Mouse (Mus musculus) ovary, postnatal 36 days (tissue): ENCODE data around the gene AL607142.1.

ENCODE experiments used
- DNase-seq: peaks from one replicate; pipeline ENCODE4 v3.0.0; 2022; ENCODE audit warnings: low spot score, mixed read lengths

AL607142.1 gene

DNA sequence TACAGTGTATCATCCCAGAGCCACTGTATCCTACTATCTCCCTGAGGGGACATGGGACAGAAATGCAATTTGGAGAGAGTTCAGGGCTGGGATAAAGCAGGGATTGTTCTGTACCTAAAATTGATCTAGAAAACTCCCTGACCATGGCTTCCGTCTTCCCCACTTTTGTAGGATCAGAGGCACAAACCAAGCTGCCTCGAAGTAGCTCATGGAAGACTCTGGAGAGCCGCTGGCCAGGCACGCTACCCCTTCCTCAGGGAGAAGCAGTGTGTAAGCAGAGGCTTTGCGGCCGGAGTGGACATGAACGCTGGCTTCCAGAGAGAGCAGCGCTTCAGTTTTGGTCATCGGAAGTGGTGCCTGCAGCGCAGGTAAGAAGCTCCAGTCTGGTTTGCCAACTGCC lies at the start of gene AL607142.1:
TSS of gene AL607142.1 (plus strand) at position 301 of the 400 bp plus-strand sequence.
- no peak for DNase-seq

GRCm38 (mm10) chr4:120018426-120018825 lies 46.4 kb upstream of the AL607142.1 start:
- no peak for DNase-seq

GRCm38 (mm10) chr4:120022392-120022791 lies 42.4 kb upstream of the AL607142.1 start:
- DNase-seq: no peak

GRCm38 (mm10) chr4:120023221-120023840 lies 41.5 kb upstream of the AL607142.1 start:
- DNase-seq: no peak

DNA sequence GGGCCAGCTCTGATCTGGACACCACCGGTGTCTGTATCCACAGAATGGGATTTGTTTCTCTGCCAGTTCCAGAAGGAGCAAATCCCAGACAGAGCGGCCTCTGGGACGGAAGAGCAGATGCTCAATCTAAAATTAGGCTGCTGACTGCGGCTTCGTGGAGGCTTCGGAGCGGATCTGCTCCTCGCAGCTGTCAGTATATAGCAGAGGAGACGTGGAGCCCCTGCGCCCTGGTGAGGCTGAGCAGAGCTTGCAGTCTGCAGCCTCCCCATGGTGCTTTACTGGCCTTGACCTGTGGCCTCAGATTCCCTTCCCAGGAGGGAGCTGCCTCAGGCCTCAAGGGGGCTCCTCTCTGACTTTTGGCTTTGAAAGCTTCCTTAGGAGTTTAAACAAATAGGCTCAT lies 40.7 kb upstream of the AL607142.1 start:
- DNase-seq: no peak

DNA sequence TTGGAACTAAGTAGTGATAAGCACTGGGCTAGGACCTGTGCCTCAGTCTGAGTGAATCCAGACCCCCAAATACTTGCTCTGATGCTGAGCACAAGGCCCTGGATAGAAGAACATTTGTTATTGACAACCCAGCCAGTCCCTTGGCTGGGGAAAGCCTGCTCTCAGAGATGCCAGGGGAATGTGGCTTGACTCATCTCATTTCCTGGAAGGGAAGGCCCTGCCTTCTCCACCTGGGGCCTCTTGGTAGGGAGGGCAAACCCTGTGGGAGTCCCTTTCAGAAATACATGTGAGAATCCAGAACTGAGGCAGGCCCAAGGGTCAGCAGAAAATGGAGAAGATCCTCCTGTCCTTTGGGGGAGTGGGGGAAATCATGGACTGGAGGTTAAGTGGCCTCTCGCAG lies 37.1 kb upstream of the AL607142.1 start:
- no peak for DNase-seq

GRCm38 (mm10) chr4:120029937-120030336 lies 34.9 kb upstream of the AL607142.1 start:
- DNase-seq: no peak

DNA sequence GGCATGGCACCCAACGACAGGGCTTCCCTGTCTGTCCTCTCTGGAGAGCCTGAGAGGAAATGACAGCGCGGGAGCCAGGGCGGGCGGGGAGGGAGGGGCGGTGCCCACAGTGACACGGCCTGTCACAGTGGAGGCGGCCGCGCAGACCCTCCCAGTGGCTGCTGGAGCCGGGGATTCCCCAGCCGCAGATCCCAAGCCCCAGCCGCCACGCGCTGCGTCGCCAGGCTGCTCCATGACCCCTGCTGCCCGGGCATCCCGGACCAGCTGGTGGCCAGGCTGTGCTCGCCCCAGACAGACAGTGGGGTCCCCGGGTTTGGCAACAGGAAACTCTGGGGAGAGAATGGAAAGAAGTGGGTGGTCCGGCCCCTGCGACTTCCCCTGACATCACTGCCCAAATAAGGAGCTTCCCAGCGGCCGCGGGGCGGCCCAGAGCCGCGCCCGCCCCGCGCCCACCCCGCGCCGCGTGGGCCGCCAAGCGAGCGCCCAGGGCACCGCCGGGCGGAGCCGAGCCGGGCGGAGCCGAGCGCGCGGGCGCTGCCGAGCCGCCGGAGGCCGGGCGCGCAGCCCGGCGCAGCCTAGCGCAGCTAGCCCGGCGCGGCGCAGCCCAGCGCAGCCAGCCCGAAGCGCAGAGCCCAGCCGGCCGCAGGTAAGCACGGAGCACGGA lies 32.3 kb upstream of the AL607142.1 start:
- peak; percentile 44 for DNase-seq

GRCm38 (mm10) chr4:120032984-120033355 lies 31.8 kb upstream of the AL607142.1 start:
- no peak for DNase-seq

DNA sequence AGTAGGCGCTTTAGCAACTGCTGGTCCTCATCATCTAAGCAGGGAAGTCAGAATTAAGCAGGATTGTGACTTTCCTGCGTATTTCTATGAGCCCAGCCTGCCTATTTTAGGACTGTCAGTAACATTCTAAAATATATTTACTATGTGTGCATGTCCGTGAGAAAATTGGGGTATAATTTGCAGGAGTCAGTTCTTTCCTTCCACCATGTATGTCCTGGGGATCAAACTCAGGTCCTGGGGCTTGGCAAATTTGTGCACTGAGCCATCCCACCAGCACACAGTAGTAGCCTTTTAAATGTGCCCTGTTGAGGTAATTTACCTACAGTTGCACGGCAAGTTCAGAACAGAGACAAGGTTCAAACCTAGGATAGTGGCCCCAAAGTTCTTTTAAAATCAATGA lies 28.5 kb upstream of the AL607142.1 start:
- DNase-seq: no peak

DNA sequence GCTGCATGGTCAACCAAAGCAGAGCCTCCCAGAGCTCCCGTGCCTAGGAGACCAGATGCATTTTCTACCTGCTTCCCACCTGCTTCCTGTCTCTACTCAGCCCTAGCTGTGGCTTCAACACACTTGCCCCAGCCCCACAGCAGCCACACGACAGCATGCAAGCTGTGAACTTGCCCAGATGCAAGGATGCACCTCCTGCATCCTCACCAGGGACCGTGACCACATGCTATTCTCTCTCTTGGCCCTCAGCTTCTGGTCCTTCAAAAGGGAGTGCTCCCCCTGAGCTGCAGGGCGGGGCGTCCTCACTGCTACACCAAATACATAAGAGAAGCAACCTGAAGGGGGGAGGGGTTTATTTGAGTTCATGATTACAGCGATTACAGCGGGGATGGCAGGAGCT lies 27.8 kb upstream of the AL607142.1 start:
- no peak for DNase-seq

DNA sequence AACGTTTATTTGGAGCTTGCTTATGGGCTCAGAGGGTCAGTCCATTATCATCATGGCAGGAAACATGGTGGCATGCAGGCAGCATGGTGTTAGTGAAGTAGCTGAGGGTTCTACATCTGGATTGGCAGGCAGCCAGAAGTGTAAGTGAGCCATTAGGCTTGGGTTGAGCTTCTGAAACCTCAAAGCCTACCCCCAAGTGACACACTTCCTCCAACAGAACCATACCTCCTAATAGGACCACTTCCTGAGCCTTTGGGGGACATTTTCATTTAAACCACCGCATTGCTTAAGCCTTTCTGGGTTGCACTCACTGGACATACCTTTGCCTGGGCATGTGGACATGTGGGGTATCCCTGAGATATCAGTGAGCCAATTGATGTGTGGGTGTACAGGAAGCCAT lies 23.3 kb upstream of the AL607142.1 start:
- no peak for DNase-seq

GRCm38 (mm10) chr4:120042480-120042879 lies 22.3 kb upstream of the AL607142.1 start:
- no peak for DNase-seq

- DNase-seq: no peak
Measured at GRCm38 (mm10) chr4:120044612-120045011, 20.2 kb upstream of the AL607142.1 start.

DNA sequence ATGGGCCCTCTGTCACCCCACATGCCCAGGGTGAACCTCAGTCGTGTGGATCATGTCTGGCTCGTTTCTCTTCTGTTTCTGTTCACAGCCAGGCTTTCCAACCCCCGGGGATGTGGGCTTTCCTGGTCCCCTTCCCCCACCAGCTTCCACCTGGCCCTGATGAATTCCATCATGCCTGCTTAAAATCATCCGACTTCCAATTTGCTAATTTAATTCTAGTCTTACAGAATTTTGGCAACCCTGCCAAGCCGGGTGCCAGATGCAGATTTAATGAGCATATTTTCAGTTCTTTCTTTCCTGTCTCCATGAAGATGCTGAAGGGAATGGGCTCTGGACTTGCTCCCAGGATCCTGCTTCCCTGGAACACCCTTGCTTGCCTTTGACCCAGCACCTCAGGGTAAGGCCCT lies 19.7 kb upstream of the AL607142.1 start:
- DNase-seq: no peak

DNA sequence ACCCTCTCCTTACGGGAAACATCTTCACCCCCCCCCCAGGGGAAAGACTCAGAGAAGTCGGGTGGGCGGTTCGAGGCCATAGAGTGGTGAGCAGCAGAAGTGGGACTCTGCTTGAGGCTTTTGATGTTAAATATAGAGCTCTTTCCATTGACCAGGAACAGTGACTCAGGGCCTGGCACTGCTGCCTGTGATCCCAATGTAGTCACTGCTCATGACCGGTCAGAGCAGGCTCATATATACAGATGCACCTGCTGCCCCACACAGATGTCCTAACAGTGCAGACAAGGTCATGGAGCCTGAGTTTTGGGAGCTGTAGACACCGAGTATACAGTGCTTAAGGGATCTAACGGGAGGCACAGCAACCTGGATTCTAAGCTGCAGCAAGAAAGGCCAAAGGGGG lies 18.9 kb upstream of the AL607142.1 start:
- no peak for DNase-seq

- DNase-seq: no peak
Measured at GRCm38 (mm10) chr4:120047060-120047459, 17.7 kb upstream of the AL607142.1 start.

- no peak for DNase-seq
Measured at GRCm38 (mm10) chr4:120048274-120048673, 16.5 kb upstream of the AL607142.1 start.

- no peak for DNase-seq
Measured at GRCm38 (mm10) chr4:120049857-120050256, 14.9 kb upstream of the AL607142.1 start.

- DNase-seq: no peak
Measured at GRCm38 (mm10) chr4:120052481-120052880, 12.3 kb upstream of the AL607142.1 start.

- DNase-seq: no peak
Measured at GRCm38 (mm10) chr4:120053026-120054005, 11.5 kb upstream of the AL607142.1 start.

GRCm38 (mm10) chr4:120054145-120054544 lies 10.7 kb upstream of the AL607142.1 start:
- no peak for DNase-seq

- DNase-seq: no peak
Measured at GRCm38 (mm10) chr4:120056451-120056850, 8.3 kb upstream of the AL607142.1 start.
